Mouse (Mus musculus) ES-Bruce4 (cell line): Measurements from ENCODE around the gene Pgap3. TPM values are rescaled to one million over a fixed set of nuclear protein-coding genes. Genes with fewer than 3 reads are reported as not detected.

Experiments used
- H3K27ac ChIP-seq: 2 replicates; pipeline ENCODE4 v1.5.1; 2012; ENCODE audit warnings: low read length, inconsistent platforms; ENCODE audit not compliant: insufficient read depth
- H3K27me3 ChIP-seq: 2 replicates; pipeline ENCODE4 v1.6.1; 2012; ENCODE audit warnings: mild to moderate bottlenecking, low read length, inconsistent platforms; ENCODE audit not compliant: control insufficient read depth, poor library complexity, insufficient read depth, severe bottlenecking
- H3K36me3 ChIP-seq: 2 replicates; pipeline ENCODE4 v1.6.1; 2012; ENCODE audit warnings: inconsistent platforms, mild to moderate bottlenecking, low read length, moderate library complexity; ENCODE audit not compliant: control insufficient read depth, poor library complexity, insufficient read depth, severe bottlenecking
- H3K4me1 ChIP-seq: one replicate; pipeline ENCODE4 v1.8.1; 2011; ENCODE audit warnings: low read length; ENCODE audit not compliant: control insufficient read depth, insufficient read depth
- H3K4me3 ChIP-seq: 2 replicates; pipeline ENCODE4 v1.5.1; 2011; ENCODE audit warnings: low read depth, mild to moderate bottlenecking, low read length
- H3K9ac ChIP-seq: 2 replicates; pipeline ENCODE4 v1.6.1; 2012; ENCODE audit warnings: low read depth, mild to moderate bottlenecking, inconsistent platforms; ENCODE audit not compliant: poor library complexity, severe bottlenecking
- H3K9me3 ChIP-seq: replicated peaks from 2 replicates; pipeline ENCODE4 v1.6.1; 2012; ENCODE audit warnings: mild to moderate bottlenecking, low read length, inconsistent platforms; ENCODE audit not compliant: control insufficient read depth, poor library complexity, insufficient read depth, severe bottlenecking
- CTCF ChIP-seq: IDR thresholded peaks from one replicate; pipeline ENCODE4 v1.8.1; 2011; ENCODE audit warnings: low read depth, low read length
- EP300 ChIP-seq: IDR thresholded peaks from 2 replicates; pipeline ENCODE4 v1.6.1; 2011; ENCODE audit warnings: low read depth, low read length; ENCODE audit not compliant: insufficient read depth
- POLR2A ChIP-seq: IDR thresholded peaks from one replicate; pipeline ENCODE4 v1.8.1; 2011; ENCODE audit warnings: low read length; ENCODE audit not compliant: insufficient read depth
- polyA plus RNA-seq: library from polyadenylated mRNA; stranded (reverse); fragments of >200 nt; gene quantifications from 2 replicates; pipeline ENCODE4 v1.2.4, GENCODE M21; 2011; ENCODE audit warnings: low read depth; ENCODE audit not compliant: missing spikeins, insufficient read depth, insufficient read length

The Pgap3 gene
- polyA plus RNA-seq, 1 experiment = 5.0 TPM

DNA sequence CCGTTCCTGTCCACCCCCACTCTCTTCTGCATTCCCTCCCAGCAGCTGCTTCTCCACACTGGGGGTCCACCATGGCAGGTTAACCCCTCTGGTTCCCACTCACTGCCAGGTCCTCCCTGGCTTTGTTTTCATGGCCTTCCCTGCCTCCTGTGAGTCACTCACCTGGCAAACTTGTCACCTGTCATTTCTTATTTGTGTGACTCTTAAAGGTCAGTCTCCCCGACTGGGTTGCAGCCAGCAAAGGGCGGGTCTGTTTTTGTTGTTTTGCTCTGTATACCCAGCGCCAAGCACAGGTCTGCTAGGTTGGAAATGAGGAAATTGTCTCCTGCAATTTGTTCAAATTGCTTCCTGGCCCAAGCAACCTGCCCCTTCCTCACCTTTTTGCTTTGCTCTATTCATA is 45.4 kb upstream of the Pgap3 start:
- Histone ChIP-seq H3K9me3 (no peaks in the 10 kb centered on the region), H3K4me3 (no peak overlapping the region), H3K27me3 (no peaks in the 10 kb centered on the region), H3K4me1 (peaks cover 8% of the 10 kb centered on the region), H3K9ac (no peak overlapping the region), H3K27ac (no peak overlapping the region), H3K36me3 (no peaks in the 10 kb centered on the region)
- TF ChIP-seq CTCF = no peak
- no peak for TF ChIP-seq POLR2A
- no peak for TF ChIP-seq EP300

DNA sequence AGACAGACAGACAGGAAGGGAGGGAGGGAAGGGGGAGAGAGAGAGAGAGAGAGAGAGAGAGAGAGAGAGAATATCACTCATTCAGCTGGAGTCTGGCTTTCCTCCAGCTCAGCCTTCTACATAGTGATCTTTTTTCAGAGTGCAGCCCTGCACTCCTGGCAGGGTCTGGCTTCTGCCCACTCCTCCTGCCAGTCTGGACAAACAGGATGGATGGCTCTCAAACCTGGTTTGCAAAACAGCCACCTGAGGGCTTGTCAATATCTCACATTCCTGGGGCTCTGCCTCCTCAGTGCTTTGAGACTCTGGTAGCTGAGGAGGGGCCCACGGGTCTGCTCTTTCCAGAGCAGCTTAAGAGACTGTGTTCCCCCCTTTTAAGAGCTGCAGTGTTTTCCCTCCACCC is 44.9 kb upstream of the Pgap3 start:
- no peak overlapping the region for H3K9ac ChIP-seq
- H3K4me1 ChIP-seq = peaks cover 8% of the 10 kb centered on the region
- TF ChIP-seq EP300 (no peak), POLR2A (no peak), CTCF (no peak)
- H3K36me3 ChIP-seq = no peaks in the 10 kb centered on the region
- no peaks in the 10 kb centered on the region for H3K27me3 ChIP-seq
- H3K27ac ChIP-seq = no peak overlapping the region
- no peak overlapping the region for H3K4me3 ChIP-seq
- H3K9me3 ChIP-seq = no peaks in the 10 kb centered on the region

DNA sequence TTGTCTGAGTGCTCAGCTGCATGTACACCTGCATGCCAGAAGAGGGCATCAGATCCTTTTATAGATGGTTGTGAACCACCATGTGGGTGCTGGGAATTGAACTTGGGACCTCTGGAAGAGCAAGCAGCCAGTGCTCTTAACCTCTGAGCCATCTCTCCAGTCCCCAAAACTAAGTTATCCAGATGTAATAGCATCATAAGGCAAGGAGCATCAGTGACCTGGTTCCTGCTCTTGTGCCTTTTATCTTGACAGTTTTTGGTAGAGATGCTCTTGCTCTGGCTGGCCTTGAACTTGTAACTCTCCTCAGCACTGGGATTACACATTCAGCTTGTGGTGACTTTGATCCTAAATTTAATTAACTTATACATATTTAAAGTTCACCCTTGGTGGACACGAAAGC is 43.4 kb upstream of the Pgap3 start:
- Histone ChIP-seq H3K27me3 (no peaks in the 10 kb centered on the region), H3K36me3 (no peaks in the 10 kb centered on the region), H3K4me1 (peaks cover 3% of the 10 kb centered on the region), H3K4me3 (no peak overlapping the region), H3K9me3 (no peaks in the 10 kb centered on the region), H3K27ac (no peak overlapping the region), H3K9ac (no peak overlapping the region)
- no peak for TF ChIP-seq EP300
- no peak for TF ChIP-seq CTCF
- peak; percentile 11 for TF ChIP-seq POLR2A

DNA sequence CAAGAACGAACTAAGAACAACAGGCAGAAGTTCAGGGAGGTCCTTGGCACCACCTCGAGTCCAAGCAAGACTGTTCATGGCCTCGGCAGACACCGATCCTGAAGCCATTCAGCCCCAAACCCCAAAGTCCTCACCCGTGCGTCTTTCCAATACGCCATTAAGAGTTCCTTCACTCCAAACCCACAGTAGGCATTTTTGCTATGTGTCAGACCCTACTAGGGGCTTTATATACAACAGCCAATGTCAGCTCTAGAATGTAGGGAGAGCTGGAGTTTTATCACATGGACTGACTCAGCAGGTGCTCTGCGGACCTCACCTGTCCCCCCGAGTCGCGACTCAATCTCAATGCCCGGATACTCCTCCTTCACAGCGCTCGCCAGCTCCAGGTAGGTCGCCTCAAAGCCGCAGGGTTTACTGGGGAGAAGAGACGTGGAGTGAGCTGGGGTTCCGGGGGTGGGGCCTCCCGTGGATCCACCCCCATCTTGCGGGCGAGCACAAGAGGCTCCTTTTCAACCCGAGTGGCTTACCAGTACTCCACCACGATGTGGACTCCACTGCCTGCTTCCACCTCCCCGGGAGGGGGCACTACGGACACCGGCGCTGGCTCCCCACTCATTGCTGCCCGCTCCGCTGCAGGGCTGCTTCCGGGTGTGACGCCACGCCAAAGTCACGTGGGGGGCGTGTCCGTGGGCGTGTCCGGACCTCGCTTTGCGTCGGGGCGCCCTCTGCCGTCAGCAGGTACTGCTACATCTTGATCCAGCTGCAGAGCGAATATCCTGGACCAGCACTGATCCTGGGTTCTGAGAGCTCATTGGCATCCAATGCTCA is 38.3 kb upstream of the Pgap3 start, which contains the start of gene Mien1:
Gene Mien1 (minus strand): TSS at position 661 of the 828 bp plus-strand sequence.
- H3K4me1 ChIP-seq = no peaks in the 10 kb centered on the region
- no peaks in the 10 kb centered on the region for H3K9me3 ChIP-seq
- peak within 1 kb of the TSS; percentile 9; the same call in 1 of the 2 replicates for H3K27ac ChIP-seq
- H3K36me3 ChIP-seq = no peaks in the 10 kb centered on the region
- H3K4me3 ChIP-seq = peak within 1 kb of the TSS; percentile 88
- H3K27me3 ChIP-seq = no peaks in the 10 kb centered on the region
- peak; percentile 27 for TF ChIP-seq POLR2A
- peak; percentile 96 for TF ChIP-seq CTCF
- 0 out of 2 replicates have a peak, but pooled peaks have one; percentile 59 for TF ChIP-seq EP300
- peak within 1 kb of the TSS; percentile 71 for H3K9ac ChIP-seq

DNA sequence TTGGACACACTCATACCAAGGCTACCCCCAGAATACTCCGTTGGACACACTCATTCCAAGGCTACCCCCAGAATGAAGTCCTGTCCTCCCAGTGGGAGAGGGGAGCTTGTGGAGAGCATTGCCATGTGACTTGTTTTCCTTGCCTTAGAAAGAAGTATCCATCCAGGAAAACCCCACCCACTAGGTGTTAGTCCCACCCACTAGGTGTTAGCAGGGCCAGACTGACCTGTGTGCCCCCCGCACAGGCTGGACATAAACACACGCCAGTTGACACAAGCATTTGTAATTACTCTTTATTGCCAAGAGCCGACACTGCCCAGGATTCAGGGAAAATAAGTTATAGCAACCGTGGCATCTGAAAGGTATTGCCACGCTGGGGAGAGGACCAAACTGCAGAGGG is 37.2 kb upstream of the Pgap3 start:
- no peak for TF ChIP-seq EP300
- no peaks in the 10 kb centered on the region for H3K27me3 ChIP-seq
- no peaks in the 10 kb centered on the region for H3K36me3 ChIP-seq
- H3K4me1 ChIP-seq = no peaks in the 10 kb centered on the region
- no peak overlapping the region for H3K4me3 ChIP-seq
- H3K27ac ChIP-seq = no peak overlapping the region
- H3K9me3 ChIP-seq = no peaks in the 10 kb centered on the region
- H3K9ac ChIP-seq = no peak overlapping the region

DNA sequence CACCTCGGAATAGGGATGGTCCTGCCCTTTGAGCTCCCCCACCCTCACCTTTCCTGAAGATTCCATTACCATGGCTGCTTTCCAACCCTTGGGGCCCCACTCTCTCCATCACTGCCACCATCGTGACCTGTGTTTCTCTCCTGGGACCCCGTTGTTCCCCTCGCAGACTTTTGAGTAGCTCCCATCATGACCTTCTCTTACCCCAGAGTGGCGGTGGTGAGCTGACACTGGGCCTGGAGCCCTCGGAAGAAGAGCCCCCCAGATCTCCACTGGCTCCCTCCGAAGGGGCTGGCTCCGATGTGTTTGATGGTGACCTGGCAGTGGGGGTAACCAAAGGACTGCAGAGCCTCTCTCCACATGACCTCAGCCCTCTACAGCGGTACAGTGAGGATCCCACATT is 35.4 kb upstream of the Pgap3 start:
- Histone ChIP-seq H3K9ac (no peak overlapping the region), H3K9me3 (no peaks in the 10 kb centered on the region), H3K4me1 (no peaks in the 10 kb centered on the region), H3K36me3 (no peaks in the 10 kb centered on the region), H3K27ac (no peak overlapping the region), H3K4me3 (no peak overlapping the region), H3K27me3 (no peaks in the 10 kb centered on the region)
- TF ChIP-seq CTCF = no peak
- TF ChIP-seq EP300 = no peak
- TF ChIP-seq POLR2A = no peak
